Mouse (Mus musculus): ENCODE measurements around the gene Ttf2. TPM values are rescaled to one million over a fixed set of nuclear protein-coding genes. Genes with fewer than 3 reads are reported as not detected.

Gene Ttf2
- polyA plus RNA-seq, 1 experiment from 2014 or later = 29.6 TPM

GRCm38 (mm10) chr3:100990231-100990630 is 20.8 kb upstream of the Ttf2 start:
- in situ Hi-C loops (cut with MboI; ENCODE audit: low pct_unique_long_range_greater_than_20kb) = no loop called here
- DNase-seq (ENCODE audit: low read depth, low spot score) (peak; percentile 85), ATAC-seq (peak; percentile 76)
- CTCF ChIA-PET = interaction anchor here (0.8 to 4.0 kb wide), 3 partner anchors 9 to 305 kb away, joined by 4 to 24 read pairs (median 4); no protein-coding TSS in a partner anchor
- H3K27me3 ChIP-seq = no peaks in the 10 kb centered on the region
- no peak for TF ChIP-seq CTCF (IDR thresholded peaks at IDR 0.05)
- POLR2A ChIA-PET = interaction anchor here (0.9 kb wide), 1 partner anchor 110 kb away, joined by 3 read pairs; no protein-coding TSS in a partner anchor

- DNase-seq (ENCODE audit: low read depth, low spot score) = no peak
- POLR2A ChIA-PET = interaction anchor here (0.6 kb wide), 1 partner anchor 10 kb away, joined by 5 read pairs; no protein-coding TSS in a partner anchor
- ATAC-seq = no peak
These were observed 20.0 kb upstream of the Ttf2 start for GRCm38 (mm10) chr3:100989417-100989816.

GRCm38 (mm10) chr3:100979290-100979689 is 9.8 kb upstream of the Ttf2 start:
- POLR2A ChIA-PET = interaction anchor here (0.6 to 1.4 kb wide), 2 partner anchors 11 to 314 kb away, joined by 3 to 5 read pairs; no protein-coding TSS in a partner anchor
- no peak for ATAC-seq
- no peaks in the 10 kb centered on the region for H3K27me3 ChIP-seq
- no peak for DNase-seq (ENCODE audit: low read depth, low spot score)
- TF ChIP-seq CTCF (IDR thresholded peaks at IDR 0.05) = no peak
- CTCF ChIA-PET = interaction anchor here (0.7 to 3.1 kb wide), 10 partner anchors 8 to 324 kb away, joined by 3 to 16 read pairs (median 4); no protein-coding TSS in a partner anchor
- in situ Hi-C loops (cut with MboI; ENCODE audit: low pct_unique_long_range_greater_than_20kb) = no loop called here

More at GRCm38 (mm10) chr3:100989417-100989816, 20.0 kb upstream of the Ttf2 start:
- no peak for TF ChIP-seq CTCF (IDR thresholded peaks at IDR 0.05)
- no peaks in the 10 kb centered on the region for H3K27me3 ChIP-seq
- in situ Hi-C loops (cut with MboI; ENCODE audit: low pct_unique_long_range_greater_than_20kb) = no loop called here
- CTCF ChIA-PET = interaction anchor here (0.7 to 4.0 kb wide), 5 partner anchors 10 to 132 kb away, joined by 3 to 24 read pairs (median 3); no protein-coding TSS in a partner anchor

- POLR2A ChIA-PET = interaction anchor here (0.7 kb wide), 1 partner anchor 67 kb away, joined by 3 read pairs; no protein-coding TSS in a partner anchor
These were observed 4.4 kb upstream of the Ttf2 start for GRCm38 (mm10) chr3:100973906-100974305.

GRCm38 (mm10) chr3:100963849-100964542 is 5.5 kb downstream of the Ttf2 start:
- no peak for TF ChIP-seq CTCF (IDR thresholded peaks at IDR 0.05)
- DNase-seq (ENCODE audit: low read depth, low spot score) (no peak), ATAC-seq (no peak)
- H3K27me3 ChIP-seq = no peaks in the 10 kb centered on the region
- ChIA-PET POLR2A (no interaction called here), CTCF (interaction anchor here (0.8 to 3.2 kb wide), 16 partner anchors 9 to 849 kb away, joined by 3 to 23 read pairs (median 4); partner anchors contain the start of gene Trim45)
- in situ Hi-C loops (cut with MboI; ENCODE audit: low pct_unique_long_range_greater_than_20kb) = no loop called here

More at GRCm38 (mm10) chr3:100973906-100974305, 4.4 kb upstream of the Ttf2 start:
- CTCF ChIA-PET = interaction anchor here (0.7 to 7.7 kb wide), 20 partner anchors 9 to 526 kb away, joined by 3 to 66 read pairs (median 4); no protein-coding TSS in a partner anchor
- no peaks in the 10 kb centered on the region for H3K27me3 ChIP-seq
- TF ChIP-seq CTCF (IDR thresholded peaks at IDR 0.05) = peak; percentile 66
- no peak for ATAC-seq
- in situ Hi-C loops (cut with MboI; ENCODE audit: low pct_unique_long_range_greater_than_20kb) = loop anchor here (5.0 kb wide), 3 partner anchors 188 to 498 kb away; no protein-coding TSS in a partner anchor
- no peak for DNase-seq (ENCODE audit: low read depth, low spot score)

- DNase-seq (ENCODE audit: low read depth, low spot score) (no peak), ATAC-seq (no peak)
- TF ChIP-seq CTCF (IDR thresholded peaks at IDR 0.05) = no peak
- in situ Hi-C loops (cut with MboI; ENCODE audit: low pct_unique_long_range_greater_than_20kb) = no loop called here
- ChIA-PET CTCF (interaction anchor here (0.7 to 2.3 kb wide), 5 partner anchors 13 to 334 kb away, joined by 3 to 9 read pairs (median 3); no protein-coding TSS in a partner anchor), POLR2A (no interaction called here)
- H3K27me3 ChIP-seq = no peaks in the 10 kb centered on the region
These were observed 8.0 kb downstream of the Ttf2 start for GRCm38 (mm10) chr3:100961501-100961900.

GRCm38 (mm10) chr3:100961007-100961406 is 8.5 kb downstream of the Ttf2 start:
- H3K27me3 ChIP-seq = no peaks in the 10 kb centered on the region
- in situ Hi-C loops (cut with MboI; ENCODE audit: low pct_unique_long_range_greater_than_20kb) = no loop called here
- DNase-seq (ENCODE audit: low read depth, low spot score) = no peak
- no peak for TF ChIP-seq CTCF (IDR thresholded peaks at IDR 0.05)
- ChIA-PET CTCF (interaction anchor here (0.7 to 2.3 kb wide), 5 partner anchors 14 to 335 kb away, joined by 3 to 9 read pairs (median 3); no protein-coding TSS in a partner anchor), POLR2A (no interaction called here)
- no peak for ATAC-seq

GRCm38 (mm10) chr3:100954616-100955015 is 14.8 kb downstream of the Ttf2 start:
- in situ Hi-C loops (cut with MboI; ENCODE audit: low pct_unique_long_range_greater_than_20kb) = no loop called here
- DNase-seq (ENCODE audit: low read depth, low spot score) (no peak), ATAC-seq (no peak)
- no peaks in the 10 kb centered on the region for H3K27me3 ChIP-seq
- TF ChIP-seq CTCF (IDR thresholded peaks at IDR 0.05) = peak; percentile 75
- POLR2A ChIA-PET = no interaction called here
- CTCF ChIA-PET = interaction anchor here (0.9 to 2.9 kb wide), 6 partner anchors 8 to 341 kb away, joined by 3 to 13 read pairs (median 4); no protein-coding TSS in a partner anchor

GRCm38 (mm10) chr3:100951531-100951930 is 17.9 kb downstream of the Ttf2 start:
- H3K27me3 ChIP-seq = no peaks in the 10 kb centered on the region
- TF ChIP-seq CTCF (IDR thresholded peaks at IDR 0.05) = no peak
- in situ Hi-C loops (cut with MboI; ENCODE audit: low pct_unique_long_range_greater_than_20kb) = no loop called here
- no peak for DNase-seq (ENCODE audit: low read depth, low spot score)
- ChIA-PET CTCF (interaction anchor here (1.0 to 3.8 kb wide), 5 partner anchors 11 to 344 kb away, joined by 3 to 17 read pairs (median 10); no protein-coding TSS in a partner anchor), POLR2A (no interaction called here)
- ATAC-seq = no peak

- no peak for TF ChIP-seq CTCF (IDR thresholded peaks at IDR 0.05)
- DNase-seq (ENCODE audit: low read depth, low spot score) (no peak), ATAC-seq (no peak)
- POLR2A ChIA-PET = interaction anchor here (1.1 kb wide), 1 partner anchor 13 kb away, joined by 3 read pairs; no protein-coding TSS in a partner anchor
- in situ Hi-C loops (cut with MboI; ENCODE audit: low pct_unique_long_range_greater_than_20kb) = no loop called here
- CTCF ChIA-PET = interaction anchor here (0.8 to 1.9 kb wide), 3 partner anchors 8 to 30 kb away, joined by 3 to 9 read pairs (median 3); no protein-coding TSS in a partner anchor
- no peaks in the 10 kb centered on the region for H3K27me3 ChIP-seq
These were observed 22.2 kb downstream of the Ttf2 start for GRCm38 (mm10) chr3:100947286-100947685.

All from Patski (cell line).